Mouse (Mus musculus): Measurements from ENCODE around the gene Lpcat3.

The Lpcat3 gene

GRCm38 (mm10) chr6:124702784-124703103 lies 39.9 kb downstream of the Lpcat3 start:
- no peak for DNase-seq (ENCODE audit: extremely low read depth, insufficient read length, low spot score)

GRCm38 (mm10) chr6:124703789-124704188 lies 41.0 kb downstream of the Lpcat3 start:
- DNase-seq (ENCODE audit: extremely low read depth, insufficient read length, low spot score) = no peak

- no peak for DNase-seq (ENCODE audit: extremely low read depth, insufficient read length, low spot score)
These were observed 41.6 kb downstream of the Lpcat3 start for GRCm38 (mm10) chr6:124704417-124704816.

- DNase-seq (ENCODE audit: extremely low read depth, insufficient read length, low spot score) = no peak
These were observed 43.3 kb downstream of the Lpcat3 start for GRCm38 (mm10) chr6:124706061-124706627.

DNA sequence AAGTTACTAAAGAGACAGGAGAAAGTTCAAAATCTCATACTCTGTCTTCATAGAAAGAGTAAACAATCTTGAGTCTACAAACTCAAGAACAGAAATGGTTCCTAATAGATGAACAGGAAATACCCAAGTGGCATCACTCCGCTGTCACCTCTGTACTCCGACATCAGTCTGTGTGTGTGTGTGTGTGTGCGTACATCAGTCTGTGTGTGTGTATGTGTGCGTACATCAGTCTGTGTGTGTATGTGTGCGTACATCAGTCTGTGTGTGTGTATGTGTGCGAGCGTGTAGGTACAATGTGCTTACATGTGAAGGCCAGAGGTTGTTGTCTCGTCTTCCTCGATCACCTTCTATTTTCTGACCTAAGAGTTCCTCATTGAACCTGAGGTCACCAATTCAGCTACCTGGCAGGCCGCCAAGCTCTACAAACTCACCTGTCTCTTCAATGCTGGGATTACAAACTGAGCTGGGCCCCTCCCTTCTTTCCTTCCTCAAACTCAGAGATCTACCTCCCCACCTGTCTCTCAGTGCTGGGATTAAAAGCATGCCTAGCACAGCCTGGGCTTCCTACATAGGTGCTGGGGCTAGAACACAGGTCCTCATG lies 45.6 kb downstream of the Lpcat3 start:
- DNase-seq (ENCODE audit: extremely low read depth, insufficient read length, low spot score) = no peak

GRCm38 (mm10) chr6:124711824-124712782 lies 49.3 kb downstream of the Lpcat3 start, which contains the start of the genes Emg1 and Phb2:
Gene Emg1 (minus strand): TSS chr6:124712178.
Gene Phb2 (plus strand): TSS chr6:124712336.
- peak; percentile 98 for DNase-seq (ENCODE audit: extremely low read depth, insufficient read length, low spot score)

DNA sequence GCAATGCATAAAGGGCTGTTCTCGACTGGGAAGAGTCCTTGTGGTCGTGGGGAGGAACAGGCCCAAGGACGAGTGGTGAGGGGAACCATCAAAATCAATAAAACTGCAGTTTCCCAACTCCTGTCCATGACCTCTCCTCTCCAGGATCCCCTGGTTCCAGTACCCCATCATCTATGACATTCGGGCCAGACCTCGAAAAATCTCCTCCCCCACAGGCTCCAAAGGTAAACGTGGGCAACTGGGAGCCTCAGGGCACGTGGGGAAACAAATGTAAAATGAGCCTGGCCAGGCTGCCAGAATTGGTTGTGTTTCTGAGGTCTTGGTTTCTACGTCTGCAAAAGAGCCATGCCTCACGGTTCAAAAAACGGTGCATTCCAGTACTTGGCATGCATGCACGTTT lies 50.1 kb downstream of the Lpcat3 start:
- DNase-seq (ENCODE audit: extremely low read depth, insufficient read length, low spot score) = no peak

GRCm38 (mm10) chr6:124716864-124717490 lies 54.1 kb downstream of the Lpcat3 start:
- no peak for DNase-seq (ENCODE audit: extremely low read depth, insufficient read length, low spot score)

DNA sequence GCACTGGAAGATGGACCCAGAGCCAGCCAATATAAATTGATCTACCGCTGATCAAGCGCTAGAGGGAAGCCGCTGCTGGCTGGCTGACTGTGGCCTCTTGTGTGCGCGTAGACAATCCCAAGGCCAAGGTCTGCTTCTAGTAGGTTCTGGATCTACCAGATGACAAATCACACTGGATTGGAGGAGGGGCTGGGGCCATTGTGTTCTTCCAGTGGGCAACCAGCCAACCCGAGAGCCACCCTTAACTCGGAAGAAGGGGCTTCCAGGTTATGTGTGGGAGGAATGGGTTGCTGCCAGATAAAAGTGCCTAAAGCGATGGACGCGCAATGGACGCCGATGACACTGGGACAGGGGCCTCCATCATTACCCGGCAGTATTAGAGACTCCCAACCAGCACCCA lies 55.1 kb downstream of the Lpcat3 start:
- DNase-seq (ENCODE audit: extremely low read depth, insufficient read length, low spot score) = no peak

- DNase-seq (ENCODE audit: extremely low read depth, insufficient read length, low spot score) = no peak
These were observed 55.9 kb downstream of the Lpcat3 start for GRCm38 (mm10) chr6:124718703-124719102.

- DNase-seq (ENCODE audit: extremely low read depth, insufficient read length, low spot score) = no peak
These were observed 56.6 kb downstream of the Lpcat3 start for GRCm38 (mm10) chr6:124719354-124719978.

- no peak for DNase-seq (ENCODE audit: extremely low read depth, insufficient read length, low spot score)
These were observed 58.1 kb downstream of the Lpcat3 start for GRCm38 (mm10) chr6:124720904-124721303.

GRCm38 (mm10) chr6:124722876-124723473 lies 60.1 kb downstream of the Lpcat3 start:
- no peak for DNase-seq (ENCODE audit: extremely low read depth, insufficient read length, low spot score)

GRCm38 (mm10) chr6:124723541-124723940 lies 60.7 kb downstream of the Lpcat3 start:
- no peak for DNase-seq (ENCODE audit: extremely low read depth, insufficient read length, low spot score)

DNA sequence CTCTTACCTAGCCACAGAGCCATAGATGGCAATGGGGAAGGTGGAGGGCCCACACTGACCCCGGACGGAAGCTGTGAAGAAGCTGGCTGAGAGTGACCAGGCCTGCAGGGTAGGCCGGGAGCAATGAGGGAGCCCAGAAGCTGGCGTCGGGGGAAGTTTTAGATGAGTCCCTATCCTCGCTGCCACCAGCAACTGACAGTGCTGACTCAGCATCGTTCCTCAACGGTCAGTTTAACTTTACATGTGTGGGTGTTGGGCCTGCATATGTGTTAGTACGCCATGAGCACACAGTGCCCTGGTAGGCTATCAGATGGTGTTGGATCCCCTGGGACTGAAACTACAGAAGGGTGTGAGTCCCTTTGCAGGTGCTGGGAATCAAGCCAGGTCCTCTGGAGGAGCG lies 61.6 kb downstream of the Lpcat3 start:
- no peak for DNase-seq (ENCODE audit: extremely low read depth, insufficient read length, low spot score)

GRCm38 (mm10) chr6:124728621-124729020 lies 65.8 kb downstream of the Lpcat3 start:
- DNase-seq (ENCODE audit: extremely low read depth, insufficient read length, low spot score) = no peak

- DNase-seq (ENCODE audit: extremely low read depth, insufficient read length, low spot score) = no peak
These were observed 67.3 kb downstream of the Lpcat3 start for GRCm38 (mm10) chr6:124729850-124730705.

DNA sequence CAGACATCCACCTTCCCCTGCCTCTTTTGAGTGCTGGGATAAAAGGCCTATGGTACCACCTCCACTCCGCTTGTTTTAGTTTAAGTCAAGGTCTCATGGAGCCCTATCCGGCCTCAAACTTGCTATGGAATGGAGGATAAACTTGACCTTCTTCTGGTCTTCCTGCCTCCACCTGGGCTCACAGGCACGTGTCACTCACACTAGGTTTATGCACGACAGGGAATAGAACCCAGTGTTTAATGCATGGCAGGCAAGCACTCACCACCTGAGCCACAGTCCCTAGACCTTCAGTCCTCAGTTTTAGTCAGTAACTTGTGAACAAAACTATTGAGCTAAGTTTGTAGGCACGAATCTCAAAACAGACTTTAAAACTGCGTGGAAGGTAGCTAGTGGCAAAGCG lies 68.2 kb downstream of the Lpcat3 start:
- no peak for DNase-seq (ENCODE audit: extremely low read depth, insufficient read length, low spot score)
